In genomic region chr1:161390066-161390465, GRCm38 (mm10) we compare ENCODE assay signal across 29 mouse cellular contexts. TPM values are rescaled to one million over a fixed set of nuclear protein-coding genes. Genes with fewer than 3 reads are reported as not detected.
DNase-seq lines count a peak whose midpoint lies in the region; ATAC-seq and TF ChIP-seq lines count a peak whose summit lies in the region.
"Had no signal": no experiment of that assay in that cellular context is flagged by ENCODE, and none has a peak within 500 bp of the region (broad histone marks: within the 10 kb centered on the region; RNA-seq: fewer than 3 reads in every experiment).

No protein-coding gene starts in this region.

- no peak for TF ChIP-seq POLR2A in CH12.LX (IDR thresholded peaks at IDR 0.05; ENCODE audit: low read depth, low read length)

- peak; percentile 33; the same call in 1 of the 2 replicates for ATAC-seq in granulocyte monocyte progenitor cell, adult 5-6 weeks (replicated peaks; ENCODE audit: poor library complexity, severe bottlenecking)
- no peak for ATAC-seq in forebrain, embryonic 14.5 days
- ATAC-seq in erythroblast, adult 5-6 weeks (replicated peaks; ENCODE audit: low FRiP score, poor library complexity, severe bottlenecking), result no peak
- ATAC-seq: CD4-positive, CD25-positive, alpha-beta regulatory T cell, adult 4 months; forebrain, embryonic 16.5 days; hindbrain, embryonic 16.5 days; midbrain, embryonic 15.5 days had no signal

- no peak for TF ChIP-seq EP300 in CH12.LX (IDR thresholded peaks at IDR 0.05; ENCODE audit: low read length)

- DNase-seq in layer of hippocampus, adult 2 months (ENCODE audit: low spot score in 2 of 2), result no peak
- DNase-seq in layer of hippocampus, adult 9-11 months, result no peak
- DNase-seq in CH12.LX (ENCODE audit: extremely low read depth), result no peak
- peak; percentile 21 for DNase-seq in ES-E14 (ENCODE audit: low read depth, low spot score)
- DNase-seq in forebrain, embryonic 14.5 days (ENCODE audit: low spot score), result no peak
- DNase-seq: adrenal gland, postnatal 14 days; cerebellum, adult 11 months; cerebellum, postnatal 10 days; heart, postnatal 4 days; kidney, adult 2 months; kidney, postnatal 36 days; right cerebral cortex, postnatal 14 days had no signal

- H3K9ac ChIP-seq in CH12.LX (ENCODE audit: insufficient read depth, low read depth) (no peak overlapping the region), ES-E14 (ENCODE audit: insufficient read depth, low read depth, low read length, poor library complexity, severe bottlenecking) (no peak overlapping the region)
- H3K9ac ChIP-seq in forebrain, embryonic 14.5 days (ENCODE audit: low read length), result no peak overlapping the region
- H3K9ac ChIP-seq: embryonic facial prominence, embryonic 12.5 days; midbrain, embryonic 15.5 days; neural tube, embryonic 15.5 days had no signal

- H3K36me3 ChIP-seq in CH12.LX (replicated peaks in 1 of 2; ENCODE audit: control insufficient read depth in 1 of 2, insufficient read depth in 1 of 2, low read length in 1 of 2) (no peaks in the 10 kb centered on the region), ES-E14 (ENCODE audit: control insufficient read depth, insufficient read depth, low read length, poor library complexity, severe bottlenecking) (no peaks in the 10 kb centered on the region)
- no peaks in the 10 kb centered on the region for H3K36me3 ChIP-seq in forebrain, embryonic 14.5 days (ENCODE audit: control insufficient read depth, insufficient read depth, low read length)
- H3K36me3 ChIP-seq: embryonic facial prominence, embryonic 12.5 days; limb, embryonic 10.5 days; midbrain, embryonic 15.5 days; neural tube, embryonic 15.5 days had no signal

- no peak overlapping the region for H3K27ac ChIP-seq in layer of hippocampus, adult 2 months
- H3K27ac ChIP-seq in CH12.LX (ENCODE audit: insufficient read depth, low read depth), result no peak overlapping the region
- H3K27ac ChIP-seq in ES-E14 (ENCODE audit: insufficient read depth, low read depth, low read length, poor library complexity, severe bottlenecking), result no peak overlapping the region
- no peak overlapping the region for H3K27ac ChIP-seq in forebrain, embryonic 14.5 days (ENCODE audit: low read depth, low read length)
- H3K27ac ChIP-seq: embryonic facial prominence, embryonic 12.5 days; limb, embryonic 10.5 days; midbrain, embryonic 15.5 days; neural tube, embryonic 15.5 days had no signal

- in situ Hi-C loops in CH12.LX (cut with MboI; ENCODE audit: low pct_ligation_motif_present, low pct_unique_long_range_greater_than_20kb, low sequenced_read_pairs), result loop anchor here (25.0 kb wide), 1 partner anchor 572 kb away; the partner anchor contains the start of gene Pigc
- in situ Hi-C loops in ES-E14 (cut with MboI; ENCODE audit: low sequenced_read_pairs in 2 of 2, unreplicated experiment in 2 of 2), result no loop called here

- H3K4me1 ChIP-seq in CH12.LX (ENCODE audit: control insufficient read depth in 1 of 2, insufficient read depth in 2 of 2) (no peaks in the 10 kb centered on the region), ES-E14 (ENCODE audit: control insufficient read depth in 2 of 2, insufficient read depth in 2 of 2, low read length in 2 of 2, poor library complexity in 1 of 2) (no peaks in the 10 kb centered on the region)
- H3K4me1 ChIP-seq in forebrain, embryonic 14.5 days (ENCODE audit: control insufficient read depth, insufficient read depth, low read length), result no peaks in the 10 kb centered on the region
- H3K4me1 ChIP-seq: embryonic facial prominence, embryonic 12.5 days; limb, embryonic 10.5 days; midbrain, embryonic 15.5 days; neural tube, embryonic 15.5 days had no signal

- H3K9me3 ChIP-seq in CH12.LX (replicated peaks; ENCODE audit: low read length) (no peaks in the 10 kb centered on the region), ES-E14 (ENCODE audit: control insufficient read depth, insufficient read depth, low read depth, low read length) (no peaks in the 10 kb centered on the region)
- no peaks in the 10 kb centered on the region for H3K9me3 ChIP-seq in forebrain, embryonic 14.5 days (replicated peaks; ENCODE audit: control insufficient read depth, low read length)
- H3K9me3 ChIP-seq: embryonic facial prominence, embryonic 12.5 days; limb, embryonic 10.5 days; megakaryocyte, embryonic 14.5 days; midbrain, embryonic 15.5 days; neural tube, embryonic 15.5 days had no signal

- WGBS in forebrain, embryonic 14.5 days, result 63% methylated on average over 2 of the region's 2 CpGs

- peak; percentile 13; the same call in 1 of the 2 replicates for TF ChIP-seq CTCF in layer of hippocampus, adult 2 months (conservative IDR thresholded peaks at IDR 0.05)
- TF ChIP-seq CTCF in CH12.LX (conservative IDR thresholded peaks at IDR 0.05 in 1 of 2, IDR thresholded peaks at IDR 0.05 in 1 of 2; ENCODE audit: low read depth in 2 of 2, low read length in 2 of 2), result peak in 1 of 2 experiments; percentile 40; a peak in 2 of 4 replicates

- H3K79me2 ChIP-seq in CH12.LX (replicated peaks; ENCODE audit: control insufficient read depth, extremely low read depth, insufficient read depth, poor library complexity, severe bottlenecking), result no peaks in the 10 kb centered on the region

- dilution Hi-C loops in CH12.LX (cut with MboI; ENCODE audit: extremely low pct_ligation_motif_present, extremely low pct_unique_long_range_greater_than_20kb, low sequenced_read_pairs), result no loop called here

- H3K4me2 ChIP-seq in CH12.LX (ENCODE audit: insufficient read depth, low read depth, poor library complexity, severe bottlenecking), result no peak overlapping the region
- H3K4me2 ChIP-seq in forebrain, embryonic 14.5 days (ENCODE audit: low read length), result no peak overlapping the region
- H3K4me2 ChIP-seq: embryonic facial prominence, embryonic 12.5 days; liver, embryonic 11.5 days; midbrain, embryonic 15.5 days; neural tube, embryonic 15.5 days had no signal

- TF ChIP-seq RAD21 in CH12.LX (IDR thresholded peaks at IDR 0.05; ENCODE audit: low read depth, low read length), result no peak; the same call in none of the 2 replicates

- no peak overlapping the region for H3K4me3 ChIP-seq in layer of hippocampus, adult 2 months
- H3K4me3 ChIP-seq in CH12.LX (replicated peaks in 1 of 3; ENCODE audit: low read depth in 2 of 3, low read length in 2 of 3, poor library complexity in 1 of 3), result no peak overlapping the region
- no peak overlapping the region for H3K4me3 ChIP-seq in ES-E14 (ENCODE audit: insufficient read depth in 1 of 2, low read depth in 1 of 2, low read length in 2 of 2, poor library complexity in 1 of 2, severe bottlenecking in 1 of 2)
- no peak overlapping the region for H3K4me3 ChIP-seq in forebrain, embryonic 14.5 days (ENCODE audit: low read depth, low read length)
- H3K4me3 ChIP-seq: embryonic facial prominence, embryonic 12.5 days; limb, embryonic 10.5 days; megakaryocyte, embryonic 14.5 days; midbrain, embryonic 15.5 days; myocyte; neural tube, embryonic 15.5 days had no signal

- no peaks in the 10 kb centered on the region for H3K27me3 ChIP-seq in CH12.LX (replicated peaks)
- no peaks in the 10 kb centered on the region for H3K27me3 ChIP-seq in forebrain, embryonic 14.5 days (replicated peaks; ENCODE audit: control insufficient read depth, insufficient read depth, low read length)
- H3K27me3 ChIP-seq: embryonic facial prominence, embryonic 12.5 days; midbrain, embryonic 15.5 days; neural tube, embryonic 15.5 days had no signal

TF ChIP-seq in CH12.LX, 34 proteins besides CTCF, POLR2A, EP300 and RAD21:
- TF ChIP-seq SMC3 (IDR thresholded peaks at IDR 0.05; ENCODE audit: low read depth, low read length), result peak; percentile 31
- no peak for TF ChIP-seq ZC3H11A (IDR thresholded peaks at IDR 0.05; ENCODE audit: low read depth, low read length)

TF ChIP-seq in ES-E14, 5 proteins besides CTCF, POLR2A, EP300 and RAD21:
- no peak for TF ChIP-seq MAFK (IDR thresholded peaks at IDR 0.05; ENCODE audit: insufficient read depth, low read depth, low read length)
- no peak for TF ChIP-seq HCFC1 (IDR thresholded peaks at IDR 0.05; ENCODE audit: borderline replicate concordance, insufficient read depth, low read length)
- TF ChIP-seq ZC3H11A (IDR thresholded peaks at IDR 0.05; ENCODE audit: borderline replicate concordance, low read depth, low read length), result peak; percentile 49; the same call in 1 of the 2 replicates
- no peak for TF ChIP-seq ZNF384 (IDR thresholded peaks at IDR 0.05; ENCODE audit: low read depth, low read length)

RNA-seq across cellular contexts. Expression of gene Tnfsf4, which starts 5.1 kb away (rescaled TPM):
- total RNA-seq in layer of hippocampus, adult 2 months (2021), result not detected
- 0.08 TPM in 1 of 2 replicates, not detected in the other for total RNA-seq in CH12.LX (2012; rRNA removed)
- 0.12 and 0.15 TPM in 2 replicates for total RNA-seq in CH12.LX (2014; rRNA removed)
- polyA plus RNA-seq in CH12.LX (2012; ENCODE audit: insufficient read length, low read depth), result not detected in 2 replicates
- 0.13 and 0.53 TPM in 2 replicates for total RNA-seq in ES-E14 (2012; rRNA removed)
- total RNA-seq in granulocyte monocyte progenitor cell, adult 5-6 weeks (2014; fragmentation: Nextera tagmentation), result not detected in 2 replicates
- not detected in 2 replicates for total RNA-seq in granulocyte monocyte progenitor cell, adult 5-6 weeks (2017)
- not detected in 2 replicates for polyA plus RNA-seq in forebrain, embryonic 14.5 days (2014; fragmentation: Nextera tagmentation; extraction: Ambion mirVana)
- not detected in 2 replicates for total RNA-seq in erythroblast, adult 5-6 weeks (2015; ENCODE audit: low replicate concordance)
- not detected in 2 replicates for total RNA-seq in erythroblast, adult 5-6 weeks (2017; ENCODE audit: low replicate concordance)
- total RNA-seq: adrenal gland, postnatal 14 days; layer of hippocampus, postnatal 10 days; left cerebral cortex, adult 8-10 months had no signal
- polyA plus RNA-seq: brain, embryonic 14.5 days; embryonic facial prominence, embryonic 12.5 days; forebrain, embryonic 16.5 days; heart, embryonic 14.5 days; hindbrain, embryonic 16.5 days; kidney, adult 2 months; liver, embryonic 11.5 days; lung, embryonic 16.5 days; midbrain, embryonic 15.5 days; myocyte; neural tube, embryonic 15.5 days had no signal
